Mouse (Mus musculus) MN1 (cell line): Measurements from ENCODE around the gene Srsf7.
"Not testable (repeated sequence)": the region's sequence is repeated elsewhere in the genome, so short reads cannot be mapped to it uniquely, and the experiment has no call there.

Experiments used
- DNase-seq: peaks from one replicate; pipeline ENCODE4 v3.0.0-alpha.2; 2016; ENCODE audit warnings: low spot score

The Srsf7 gene

GRCm38 (mm10) chr17:80199160-80199778 lies 7.8 kb downstream of the Srsf7 start:
- DNase-seq: no peak

- peak; percentile 59 for DNase-seq
Measured at GRCm38 (mm10) chr17:80193075-80193474, 14.0 kb downstream of the Srsf7 start.

GRCm38 (mm10) chr17:80183615-80184014 lies 23.5 kb downstream of the Srsf7 start:
- DNase-seq: no peak

- DNase-seq: no peak
Measured at GRCm38 (mm10) chr17:80180468-80180867, 26.6 kb downstream of the Srsf7 start.

GRCm38 (mm10) chr17:80179959-80180358 lies 27.1 kb downstream of the Srsf7 start:
- DNase-seq: peak; percentile 90

GRCm38 (mm10) chr17:80178846-80179245 lies 28.3 kb downstream of the Srsf7 start:
- DNase-seq: not testable (repeated sequence)

- no peak for DNase-seq
Measured at GRCm38 (mm10) chr17:80175966-80176365, 31.1 kb downstream of the Srsf7 start.

- DNase-seq: no peak
Measured at GRCm38 (mm10) chr17:80175386-80175739, 31.7 kb downstream of the Srsf7 start.

GRCm38 (mm10) chr17:80174699-80175385 lies 32.3 kb downstream of the Srsf7 start:
- DNase-seq: no peak

GRCm38 (mm10) chr17:80174146-80174545 lies 33.0 kb downstream of the Srsf7 start:
- no peak for DNase-seq

GRCm38 (mm10) chr17:80173708-80174107 lies 33.4 kb downstream of the Srsf7 start:
- no peak for DNase-seq

- no peak for DNase-seq
Measured at GRCm38 (mm10) chr17:80172761-80173160, 34.3 kb downstream of the Srsf7 start.

GRCm38 (mm10) chr17:80171948-80172347 lies 35.2 kb downstream of the Srsf7 start:
- no peak for DNase-seq

- no peak for DNase-seq
Measured at GRCm38 (mm10) chr17:80170951-80171350, 36.2 kb downstream of the Srsf7 start.

- DNase-seq: no peak
Measured at GRCm38 (mm10) chr17:80169792-80170191, 37.3 kb downstream of the Srsf7 start.

GRCm38 (mm10) chr17:80168425-80169182 lies 38.5 kb downstream of the Srsf7 start:
- peak; percentile 78 for DNase-seq

- DNase-seq: peak; percentile 54
Measured at GRCm38 (mm10) chr17:80167851-80168251, 39.3 kb downstream of the Srsf7 start.

- DNase-seq: no peak
Measured at GRCm38 (mm10) chr17:80167436-80167835, 39.7 kb downstream of the Srsf7 start.

- DNase-seq: no peak
Measured at GRCm38 (mm10) chr17:80166346-80166745, 40.8 kb downstream of the Srsf7 start.

- DNase-seq: peak; percentile 44
Measured at GRCm38 (mm10) chr17:80165741-80166140, 41.4 kb downstream of the Srsf7 start.

GRCm38 (mm10) chr17:80163991-80164390 lies 43.1 kb downstream of the Srsf7 start:
- DNase-seq: peak; percentile 77

- DNase-seq: peak; percentile 53
Measured at GRCm38 (mm10) chr17:80160454-80160853, 46.7 kb downstream of the Srsf7 start.

- DNase-seq: no peak
Measured at GRCm38 (mm10) chr17:80157489-80157888, 49.6 kb downstream of the Srsf7 start.
